Mouse (Mus musculus) kidney, adult 2 months (tissue): ENCODE results near the gene Nav3.

Experiments
- CTCF ChIP-seq: fragments of 200-500 bp; conservative IDR thresholded peaks from 2 replicates; pipeline ENCODE4 v1.5.1; 2011; ENCODE audit warnings: low read depth, mild to moderate bottlenecking, control low read depth, low read length, moderate library complexity, mixed read lengths; ENCODE audit not compliant: insufficient read depth, insufficient read length
- POLR2A ChIP-seq: fragments of 200-500 bp; IDR thresholded peaks from one replicate; pipeline ENCODE4 v1.6.1; 2011; ENCODE audit warnings: low read depth, low read length, control low read depth

- no peak for TF ChIP-seq POLR2A
- TF ChIP-seq CTCF, result no peak
Observed at GRCm38 (mm10) chr10:109924136-109924535, 531.9 kb downstream of the Nav3 start.
